Mouse (Mus musculus): Measurements from ENCODE around the gene Rai2.

DNA sequence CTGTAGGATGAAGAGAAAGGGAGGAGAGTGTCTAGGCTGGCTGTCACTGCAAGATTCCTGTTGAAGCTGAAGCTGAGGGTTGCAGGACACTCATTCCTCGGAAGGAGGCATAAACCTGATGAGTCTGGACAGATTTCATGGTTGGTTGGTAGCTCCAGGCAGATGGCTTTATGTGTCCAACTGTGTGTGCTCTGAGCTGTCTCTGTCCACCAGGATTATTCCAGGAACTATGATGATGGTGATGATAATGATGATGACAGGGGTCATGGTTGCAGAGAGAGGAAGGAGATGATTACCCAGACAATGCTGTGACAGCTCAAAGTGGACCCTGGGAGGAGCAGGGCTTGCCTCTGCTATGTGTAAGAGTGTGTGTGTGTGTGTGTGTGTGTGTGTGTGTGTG, 22.5 kb downstream of the Rai2 start:
- TF ChIP-seq USF1 (IDR thresholded peaks at IDR 0.05; ENCODE audit: low read depth) (no peak), POLR2AphosphoS2 (IDR thresholded peaks at IDR 0.05; ENCODE audit: insufficient read length, low read depth) (no peak), MAX (IDR thresholded peaks at IDR 0.05; ENCODE audit: low read depth) (no peak)

All from myocyte (in vitro differentiated cells).